Mouse (Mus musculus) gastrocnemius, postnatal 10 days (tissue): Measurements from ENCODE around the gene Herpud1. TPM values are rescaled to one million over a fixed set of nuclear protein-coding genes. Genes with fewer than 3 reads are reported as not detected.
"Not testable (repeated sequence)": the region's sequence is repeated elsewhere in the genome, so short reads cannot be mapped to it uniquely, and the experiment has no call there.

ENCODE experiments used
- DNase-seq: peaks from one replicate; pipeline ENCODE4 v3.0.0; 2021; ENCODE audit warnings: mixed read lengths
- total RNA-seq, 2 experiments: library from RNA; stranded (reverse); gene quantifications; 2 replicates each; pipeline ENCODE4 v1.2.3; 2021

Herpud1 gene
- total RNA-seq, 2 experiments from 2014 or later = 51.7 to 56.6 TPM

DNA sequence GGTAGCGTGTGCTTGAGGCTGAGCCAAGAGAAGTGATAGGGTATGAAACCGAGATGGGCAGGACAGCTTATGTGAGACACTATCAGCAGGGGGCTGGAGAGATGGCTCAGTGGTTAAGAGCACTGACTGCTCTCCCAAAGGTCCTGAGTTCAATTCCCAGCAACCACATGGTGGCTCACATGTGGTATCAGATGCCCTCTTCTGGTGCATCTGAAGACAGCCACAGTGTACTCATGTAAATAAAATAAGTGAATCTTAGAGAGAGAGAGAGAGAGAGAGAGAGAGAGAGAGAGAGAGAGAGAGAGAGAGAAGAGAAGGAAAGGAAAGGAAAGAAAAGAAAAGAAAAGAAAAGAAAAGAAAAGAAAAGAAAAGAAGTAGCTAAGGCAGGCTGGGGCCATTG lies 13.7 kb downstream of the Herpud1 start:
- DNase-seq = not testable (repeated sequence)

DNA sequence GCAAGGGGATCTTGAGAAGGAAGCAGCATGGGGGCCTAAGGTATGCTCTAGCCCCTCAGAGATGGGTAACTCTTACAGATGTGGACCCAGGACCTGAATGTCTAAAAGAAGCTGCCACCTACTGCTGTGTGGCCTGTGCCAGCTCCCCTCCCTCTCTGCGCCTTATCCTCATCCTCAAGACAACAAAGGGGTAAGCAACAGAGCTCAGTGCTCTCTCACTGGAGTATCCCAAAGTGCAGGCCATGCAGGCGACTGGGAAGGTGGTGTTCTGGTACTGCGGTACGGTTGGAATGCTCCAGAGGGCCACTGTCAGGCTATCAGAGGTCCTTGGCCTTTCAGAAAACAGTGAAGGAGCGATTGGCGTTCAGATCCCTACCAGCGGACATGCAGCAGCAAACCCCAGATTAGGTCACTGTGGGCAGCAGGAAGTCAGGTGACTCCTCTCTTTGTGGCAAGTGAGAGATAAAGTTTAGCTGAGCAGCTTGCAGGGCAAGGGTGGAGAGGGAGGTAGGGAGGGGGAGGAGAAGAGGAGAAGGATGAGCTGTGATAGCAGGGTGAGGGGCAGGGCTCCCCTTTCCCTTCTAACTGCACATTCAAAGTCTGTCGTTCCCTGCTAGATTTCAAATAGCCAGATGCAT lies 22.3 kb downstream of the Herpud1 start:
- no peak for DNase-seq

DNA sequence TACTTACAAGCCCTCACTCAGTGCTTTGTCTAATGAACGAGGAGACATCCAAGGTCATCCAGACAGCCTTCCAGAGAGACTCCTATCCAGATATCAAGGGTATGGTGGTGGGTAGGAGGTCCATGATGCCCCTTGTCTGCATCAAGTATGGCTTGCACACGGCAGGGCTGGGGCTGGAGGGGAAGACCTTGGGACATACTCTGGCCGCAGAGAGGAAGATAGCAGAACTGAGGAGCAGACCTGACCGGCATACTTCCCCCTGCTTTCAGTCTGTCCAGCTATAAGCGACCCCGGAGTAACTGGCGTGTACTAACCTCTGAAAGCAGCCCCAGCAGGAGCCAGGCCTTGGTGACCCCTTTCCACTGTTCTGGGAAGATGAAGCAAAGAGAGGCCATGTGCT lies 23.3 kb downstream of the Herpud1 start:
- DNase-seq = no peak

DNA sequence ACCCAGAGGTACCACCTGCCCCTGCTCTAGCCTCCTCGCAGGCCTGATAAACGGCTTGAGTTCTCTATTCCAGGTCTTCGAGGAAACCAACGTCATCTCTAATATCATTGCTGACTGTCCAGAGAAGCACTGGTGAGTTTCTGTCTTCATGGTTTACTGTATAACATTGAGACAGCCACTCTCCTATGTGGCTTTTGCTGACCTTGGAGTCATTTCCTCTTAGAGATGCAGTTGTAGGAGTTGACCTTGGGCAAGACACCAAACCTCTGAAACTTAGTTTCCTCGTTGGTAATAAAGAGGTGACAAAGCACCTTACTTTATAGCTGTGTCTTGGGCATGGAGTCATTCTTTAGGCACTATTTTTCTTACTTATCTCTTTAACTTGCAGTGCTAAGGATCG lies 26.3 kb downstream of the Herpud1 start:
- no peak for DNase-seq

DNA sequence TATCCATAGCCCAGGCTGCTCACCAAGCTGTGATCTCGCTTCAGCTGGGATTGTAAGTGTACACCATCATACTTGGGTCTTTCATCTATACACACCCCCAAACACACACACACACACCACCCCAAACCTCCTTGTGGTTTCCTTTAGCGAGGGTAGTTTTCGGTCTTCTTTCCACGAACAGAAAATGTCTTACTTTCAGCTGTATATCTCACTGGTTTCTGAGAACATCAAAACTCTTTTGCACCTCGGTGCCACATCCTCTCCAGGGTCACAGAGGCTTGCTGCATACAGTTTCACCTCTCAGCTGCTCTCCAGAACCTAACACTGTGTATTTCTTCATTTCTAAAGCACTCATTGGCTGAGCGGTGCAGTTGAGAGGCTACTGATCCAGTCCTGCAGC lies 27.3 kb downstream of the Herpud1 start:
- no peak for DNase-seq

DNA sequence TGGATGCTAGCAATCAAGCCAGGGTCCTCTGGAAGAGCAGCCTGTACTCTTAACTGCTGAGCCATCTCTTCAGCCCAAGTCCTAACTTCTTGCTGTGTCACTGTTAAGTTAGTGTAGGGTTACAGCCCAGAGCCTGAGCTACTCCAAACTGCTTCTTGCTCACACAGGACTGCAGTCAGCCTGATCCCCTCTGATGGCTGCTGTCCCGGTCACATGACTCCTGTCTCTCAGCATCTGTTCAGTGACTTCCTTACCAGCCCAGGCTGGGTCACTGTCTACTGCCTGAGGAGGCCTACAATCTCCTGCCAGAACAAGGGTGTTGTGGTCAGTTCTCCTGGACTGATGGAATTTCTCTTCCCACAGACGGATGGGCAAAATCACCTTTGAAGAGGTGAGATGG lies 29.0 kb downstream of the Herpud1 start:
- no peak for DNase-seq

DNA sequence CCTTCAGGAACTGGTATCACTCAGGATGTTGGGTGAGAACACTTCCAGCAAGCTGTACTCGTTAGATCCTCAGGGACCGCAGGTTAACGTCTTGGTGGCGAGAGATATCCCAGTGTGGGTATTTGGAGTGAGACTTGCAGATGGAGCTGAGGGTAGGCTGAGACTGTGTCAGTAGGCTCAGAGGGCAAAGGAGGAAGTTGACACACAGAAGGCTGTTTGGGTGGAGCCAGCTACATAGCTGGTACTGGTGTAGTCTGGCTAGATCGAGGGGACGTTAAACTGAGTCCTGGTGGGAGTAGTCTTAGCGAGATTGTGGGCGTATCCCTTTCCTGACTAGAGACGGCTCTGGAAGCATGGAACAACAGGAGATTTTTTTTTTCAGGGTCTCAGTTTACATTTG lies 31.8 kb downstream of the Herpud1 start:
- DNase-seq = no peak

DNA sequence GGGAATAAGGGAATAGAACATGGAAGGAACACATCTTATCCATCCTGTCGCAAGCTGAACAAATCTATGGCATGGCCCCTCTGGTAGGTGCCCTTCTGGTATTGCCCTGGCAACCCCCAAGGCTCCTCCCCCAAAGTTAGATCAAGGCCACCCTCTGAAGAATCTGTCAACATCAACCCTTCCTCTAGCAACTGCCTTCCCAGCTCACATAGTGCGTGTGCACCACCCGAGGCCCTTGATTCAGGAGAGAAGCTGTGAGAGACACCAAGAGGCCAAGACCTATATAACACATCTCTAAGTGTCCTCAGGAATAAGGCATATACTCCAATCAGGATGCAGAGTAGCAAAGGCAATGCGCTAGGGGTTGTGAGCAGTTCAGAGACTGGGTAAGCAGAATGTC lies 36.0 kb downstream of the Herpud1 start:
- no peak for DNase-seq

DNA sequence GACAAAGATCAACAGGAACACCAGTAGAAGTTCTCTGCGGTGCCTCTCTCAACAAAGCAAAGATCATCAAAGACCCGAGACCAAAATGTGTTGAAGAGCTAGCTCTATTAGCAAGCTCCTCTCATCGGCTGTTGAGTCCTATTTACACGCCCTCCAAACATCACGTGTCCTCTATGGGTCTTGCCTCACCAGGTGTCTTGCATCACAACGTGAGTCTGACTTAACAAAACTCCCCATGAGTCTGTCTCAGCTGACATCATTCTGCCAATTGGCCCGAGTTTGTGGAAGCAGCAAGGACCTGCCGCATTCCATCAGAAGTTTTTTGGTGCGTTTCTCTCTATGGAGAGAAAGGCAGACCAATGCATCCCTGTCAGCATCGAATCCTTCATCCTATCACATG lies 41.7 kb downstream of the Herpud1 start:
- DNase-seq = no peak

DNA sequence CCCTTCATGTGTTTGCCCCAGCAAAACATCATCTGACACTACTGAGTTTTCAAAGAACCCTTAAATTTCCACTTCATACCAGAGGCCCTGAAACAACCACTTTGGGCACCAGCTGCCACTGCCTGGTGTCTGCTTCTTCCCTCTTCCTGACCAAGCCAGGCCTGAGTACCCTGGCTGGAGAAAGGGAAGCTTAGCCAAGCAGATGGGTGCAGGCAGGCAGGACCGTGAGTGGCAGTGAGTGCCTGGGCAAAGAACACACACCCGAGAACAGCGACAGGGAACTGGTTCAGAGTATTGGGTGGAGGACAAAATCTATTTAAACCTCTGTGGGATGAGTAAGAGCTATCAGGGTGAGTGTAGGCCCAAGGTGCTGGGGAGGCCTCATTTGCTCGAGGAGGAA lies 42.2 kb downstream of the Herpud1 start:
- no peak for DNase-seq

DNA sequence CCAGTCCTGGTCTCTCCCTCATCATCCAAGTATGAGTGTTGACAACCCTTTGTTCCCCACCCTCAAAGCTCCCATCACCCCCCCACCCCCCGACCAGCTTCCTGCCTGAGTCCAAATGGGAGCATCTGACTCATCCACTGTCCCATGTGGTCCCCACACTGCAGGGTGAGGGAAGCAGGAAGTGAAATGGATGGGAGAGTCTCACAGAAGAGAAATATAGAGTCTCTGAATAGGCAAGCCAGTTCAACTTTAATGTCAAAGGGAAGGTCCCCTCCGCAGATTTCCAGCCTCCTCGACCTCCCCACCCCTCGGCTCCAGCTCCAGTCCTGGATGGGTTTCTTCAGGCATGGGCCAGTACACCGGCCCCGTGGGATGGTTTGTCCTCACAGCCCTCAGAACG lies 43.1 kb downstream of the Herpud1 start:
- no peak for DNase-seq

DNA sequence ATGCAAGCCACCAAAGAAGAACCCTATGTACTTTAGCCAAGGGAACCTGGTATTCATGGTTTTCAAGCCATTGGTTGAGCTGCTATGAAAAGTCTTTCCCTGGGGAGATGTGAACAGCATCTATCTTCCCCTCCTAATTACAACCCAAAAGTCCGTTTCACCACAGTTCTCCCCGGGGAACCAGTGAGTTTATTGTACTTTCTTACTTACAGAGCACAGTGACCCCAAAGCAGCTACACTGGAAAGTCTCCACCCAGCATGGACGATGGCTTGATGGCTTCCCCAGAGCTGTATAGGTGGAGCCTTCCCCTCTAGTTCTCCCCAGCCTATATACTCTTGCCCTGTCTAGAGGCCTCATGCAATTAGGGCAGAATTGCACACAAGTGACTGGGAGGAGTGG lies 46.0 kb downstream of the Herpud1 start:
- DNase-seq = no peak

DNA sequence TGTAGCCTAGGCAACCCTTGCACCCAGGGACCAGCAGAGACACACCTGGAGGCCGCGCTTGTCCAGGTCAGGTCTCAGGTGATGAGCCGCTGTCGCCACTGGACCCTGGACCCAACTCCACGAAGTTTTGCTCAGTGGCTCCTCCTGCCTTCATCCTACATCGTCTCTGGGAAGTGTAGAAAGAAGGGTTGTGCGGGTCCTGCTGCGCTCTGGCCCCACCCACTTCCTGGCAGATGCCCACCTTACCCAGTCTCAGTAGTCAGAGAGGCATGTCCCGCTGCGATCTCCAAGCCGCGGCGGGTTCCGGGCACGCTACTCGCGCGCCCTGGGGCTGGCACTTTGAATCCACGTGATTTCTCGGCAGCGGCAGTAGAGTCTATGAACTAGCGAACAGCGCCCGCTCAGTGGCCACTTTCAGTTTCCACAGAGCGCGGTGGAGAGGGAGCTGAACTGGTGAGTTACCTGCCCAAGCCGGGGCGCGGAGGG lies 47.8 kb downstream of the Herpud1 start, which contains the start of gene Nlrc5:
TSS of gene Nlrc5 (plus strand) at position 376 of the 486 bp plus-strand sequence.
- peak; percentile 58 for DNase-seq

DNA sequence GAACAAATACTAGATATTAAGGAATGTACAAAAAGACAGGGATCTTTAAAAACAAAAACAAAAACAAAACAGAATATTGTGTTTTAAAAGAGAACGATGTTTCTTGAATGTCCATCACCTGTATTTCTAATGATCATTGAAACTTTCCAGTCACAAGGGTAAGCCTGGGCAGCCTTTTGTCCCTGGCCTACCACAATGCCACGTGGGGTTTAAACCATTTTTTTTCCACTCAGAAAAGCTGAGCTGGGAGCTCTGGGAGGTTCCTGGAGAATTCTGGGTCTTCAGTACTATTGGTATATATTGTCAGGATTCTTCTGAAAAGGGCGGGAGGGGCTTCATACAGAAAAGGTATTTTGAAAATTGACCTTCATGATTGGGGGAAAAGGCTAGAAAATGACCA lies 48.7 kb downstream of the Herpud1 start:
- DNase-seq = no peak

DNA sequence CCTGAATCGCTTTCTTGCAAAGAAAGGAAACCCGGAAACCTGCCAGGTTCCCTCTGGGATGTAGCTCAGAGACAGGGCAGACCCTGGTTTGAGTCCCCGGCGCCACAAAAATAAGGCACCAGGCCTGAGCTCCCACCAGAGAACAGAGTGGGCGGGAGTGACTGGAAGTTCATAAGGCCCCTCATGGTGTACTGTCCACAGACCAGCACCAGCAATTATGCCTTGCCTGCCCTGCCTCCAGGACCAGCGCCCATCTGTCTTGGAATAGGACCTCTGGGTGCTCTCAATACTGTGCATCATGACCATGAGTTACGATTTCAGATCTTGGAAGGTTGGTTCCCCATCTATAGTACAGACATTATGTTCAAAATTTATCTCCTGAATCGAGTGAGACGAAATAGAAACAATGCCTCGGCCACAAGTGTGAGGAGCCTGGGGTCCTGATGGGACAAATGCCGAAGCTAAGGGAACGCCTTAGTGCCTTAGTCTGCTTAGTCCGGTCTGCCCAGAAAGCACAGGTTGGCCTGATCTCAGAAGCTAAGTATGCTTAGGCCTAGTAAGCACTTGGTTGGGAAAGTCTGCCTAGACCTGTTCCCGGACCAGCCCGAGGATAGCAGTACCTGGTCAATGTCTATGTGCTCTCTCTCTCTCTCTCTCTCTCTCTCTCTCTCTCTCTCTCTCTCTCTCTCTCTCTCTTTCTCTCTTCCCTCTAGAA lies 49.3 kb downstream of the Herpud1 start:
- no peak for DNase-seq

DNA sequence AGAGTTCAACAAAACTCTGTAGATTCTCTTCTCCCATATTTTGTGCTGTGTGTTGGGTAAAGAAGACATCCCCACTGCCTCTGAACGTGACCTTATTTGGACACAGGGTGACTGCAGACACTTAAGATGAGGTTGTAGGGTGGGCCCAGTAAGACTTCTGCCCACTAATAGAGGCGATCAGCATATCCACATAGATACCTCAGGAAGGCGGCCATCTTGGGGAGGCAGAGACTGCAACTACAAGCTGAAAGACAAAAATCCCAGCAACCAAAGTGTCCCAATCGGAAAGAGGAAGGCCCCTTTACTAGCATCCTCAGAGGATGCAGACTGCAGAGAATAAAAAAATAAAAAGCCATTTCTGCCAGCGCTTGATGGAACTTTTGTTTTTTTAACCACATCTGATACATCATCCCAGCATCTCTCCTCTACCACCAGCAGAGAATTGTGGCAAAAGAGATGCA lies 49.9 kb downstream of the Herpud1 start:
- no peak for DNase-seq

DNA sequence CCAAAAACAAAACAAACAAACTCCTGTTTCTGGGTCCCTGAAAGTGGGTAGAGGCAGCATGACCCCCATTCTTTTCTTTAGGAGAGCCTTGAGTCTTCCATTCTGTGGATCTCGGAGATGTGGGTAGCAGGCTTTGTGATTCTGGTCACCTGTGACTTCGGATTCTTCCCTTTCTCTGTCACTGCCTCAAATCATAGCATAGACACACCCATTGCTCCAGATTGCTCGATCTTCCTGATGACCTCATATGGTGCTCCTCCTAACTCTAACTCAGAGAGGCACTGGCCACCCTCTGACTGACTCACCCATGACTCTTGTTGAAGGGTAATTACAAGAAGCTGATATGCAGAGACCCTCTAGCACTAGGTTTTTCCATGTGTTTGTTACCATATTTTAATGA lies 50.7 kb downstream of the Herpud1 start:
- DNase-seq = no peak

DNA sequence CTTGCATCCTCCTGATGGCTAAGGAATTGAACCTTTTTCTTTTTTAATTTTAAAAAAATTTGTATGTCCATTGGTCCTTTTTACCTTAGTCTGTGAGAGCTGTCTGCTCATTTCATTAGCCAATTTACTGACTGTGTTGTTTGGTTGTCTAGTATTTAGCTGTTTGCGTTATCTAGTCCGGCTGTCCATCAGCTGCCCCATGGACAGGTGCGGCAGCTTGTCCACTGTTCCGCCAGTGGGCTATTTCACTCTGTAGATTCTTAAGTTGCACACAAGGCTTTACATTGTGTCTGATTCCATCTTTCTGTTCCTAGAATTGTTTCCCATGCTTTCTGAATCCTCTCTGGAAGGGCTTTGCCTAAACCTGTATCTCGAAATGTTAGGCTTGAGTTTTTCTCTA lies 52.4 kb downstream of the Herpud1 start:
- no peak for DNase-seq

DNA sequence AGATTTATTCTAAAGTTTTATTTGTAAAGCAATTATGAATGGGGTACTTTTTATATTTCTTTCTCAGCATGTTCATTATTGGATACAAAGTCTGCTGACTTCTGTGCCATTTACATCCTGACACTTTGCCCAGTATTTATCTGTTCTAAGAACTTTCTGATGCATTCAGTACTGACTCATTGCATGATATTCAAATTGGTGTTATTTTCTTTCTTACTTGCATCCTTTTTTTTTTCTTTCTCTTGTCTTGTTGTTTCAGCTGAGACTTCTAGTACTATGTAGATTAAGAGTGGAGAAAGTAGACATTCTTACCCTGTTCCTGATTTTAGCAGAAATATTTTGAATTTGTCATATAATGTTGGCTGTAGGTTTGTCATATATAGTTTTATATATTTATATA lies 53.5 kb downstream of the Herpud1 start:
- DNase-seq = no peak

DNA sequence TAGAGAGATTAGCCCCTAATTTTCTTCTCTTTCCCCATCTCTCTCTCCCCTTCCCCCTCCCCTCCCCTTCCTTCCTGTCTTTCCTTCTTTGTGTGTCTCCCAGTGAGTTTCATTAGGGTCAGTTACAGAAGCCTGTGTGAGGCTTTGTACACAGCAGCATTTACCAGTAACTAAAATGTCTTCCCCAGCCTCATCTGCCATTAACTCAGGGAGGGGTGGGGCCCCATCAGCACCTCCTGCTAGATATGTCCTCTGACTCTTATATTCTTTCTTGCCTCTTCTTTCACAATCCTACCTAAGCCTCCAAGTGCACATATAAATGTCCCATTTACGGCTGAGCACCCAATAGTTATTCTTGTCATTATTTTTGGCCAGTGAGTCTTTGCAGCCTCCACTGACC lies 54.2 kb downstream of the Herpud1 start:
- no peak for DNase-seq

DNA sequence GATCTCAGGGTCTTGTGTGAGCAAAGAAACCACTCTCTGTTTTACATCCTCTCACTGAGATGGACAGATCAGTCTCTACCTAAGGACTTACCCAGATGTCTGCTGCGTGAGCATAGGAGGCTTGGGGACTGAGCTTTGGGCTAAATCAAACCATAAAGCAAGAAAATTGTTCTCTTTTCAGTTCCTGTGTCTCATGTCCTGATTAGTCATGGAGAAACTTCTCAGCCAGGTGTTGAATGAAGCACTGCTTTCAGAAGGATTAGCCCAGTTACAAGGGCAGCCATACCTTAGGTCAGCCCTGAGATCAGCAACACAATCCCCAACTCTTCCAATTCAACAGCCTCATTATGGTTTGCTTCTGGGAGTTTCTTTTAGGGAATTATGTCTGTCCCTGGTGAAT lies 55.4 kb downstream of the Herpud1 start:
- DNase-seq = no peak

DNA sequence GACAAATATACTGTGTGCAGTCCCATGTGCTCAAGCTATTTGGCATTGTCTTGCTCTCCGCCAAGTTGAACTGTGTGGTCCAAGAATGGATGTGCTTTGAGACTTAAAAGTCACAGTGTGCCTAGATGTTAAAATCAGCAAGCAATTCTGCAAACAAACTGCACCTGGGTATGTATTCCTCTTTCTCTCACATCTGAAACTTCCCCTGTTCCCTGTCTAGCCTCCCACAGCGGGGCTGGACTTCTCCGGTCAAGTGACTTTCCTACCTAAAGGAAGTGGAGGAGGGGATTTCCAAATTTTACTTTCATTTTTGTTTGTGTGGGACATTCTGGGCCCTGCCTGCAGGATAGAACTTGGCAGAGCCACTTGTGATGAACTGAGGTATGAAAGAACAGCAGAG lies 56.9 kb downstream of the Herpud1 start:
- no peak for DNase-seq

DNA sequence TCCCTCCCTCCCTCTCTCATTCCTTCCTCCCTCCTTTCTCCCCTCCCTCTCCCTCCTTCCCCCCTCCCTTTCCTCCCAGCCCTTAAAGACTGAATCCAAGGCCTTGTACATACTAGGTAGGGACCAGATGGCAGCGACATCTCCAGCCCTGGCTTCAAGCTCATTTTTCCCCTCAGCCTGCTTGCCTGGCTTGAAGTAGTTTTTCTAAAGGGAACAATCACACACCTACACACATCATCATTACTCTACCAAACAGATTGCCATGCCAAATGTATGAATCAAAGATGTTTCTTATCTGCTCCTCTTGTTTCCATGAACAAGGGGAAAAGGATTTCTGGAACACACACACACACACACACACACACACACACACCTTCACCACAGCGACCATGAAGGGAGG lies 58.2 kb downstream of the Herpud1 start:
- DNase-seq = no peak
